Mouse (Mus musculus): ENCODE measurements around the gene Ywhab. TPM values are rescaled to one million over a fixed set of nuclear protein-coding genes. Genes with fewer than 3 reads are reported as not detected.

Ywhab gene
- total RNA-seq, 2 experiments from 2014 or later = 39.3 to 42.4 TPM

- DNase-seq (ENCODE audit: low spot score) = no peak
These were observed 13.3 kb downstream of the Ywhab start for GRCm38 (mm10) chr2:164007987-164008545.

- no peak for DNase-seq (ENCODE audit: low spot score)
These were observed 14.5 kb downstream of the Ywhab start for GRCm38 (mm10) chr2:164009227-164009626.

- no peak for DNase-seq (ENCODE audit: low spot score)
These were observed 15.7 kb downstream of the Ywhab start for GRCm38 (mm10) chr2:164010496-164010895.

- no peak for DNase-seq (ENCODE audit: low spot score)
These were observed 16.2 kb downstream of the Ywhab start for GRCm38 (mm10) chr2:164010944-164011343.

- DNase-seq (ENCODE audit: low spot score) = no peak
These were observed 20.5 kb downstream of the Ywhab start for GRCm38 (mm10) chr2:164015304-164015703.

- no peak for DNase-seq (ENCODE audit: low spot score)
These were observed 24.1 kb downstream of the Ywhab start for GRCm38 (mm10) chr2:164018910-164019309.

GRCm38 (mm10) chr2:164019943-164020342, 25.2 kb downstream of the Ywhab start:
- no peak for DNase-seq (ENCODE audit: low spot score)

- DNase-seq (ENCODE audit: low spot score) = no peak
These were observed 27.3 kb downstream of the Ywhab start for GRCm38 (mm10) chr2:164022104-164022503.

- DNase-seq (ENCODE audit: low spot score) = no peak
These were observed 30.4 kb downstream of the Ywhab start, which contains the start of gene Pabpc1l for GRCm38 (mm10) chr2:164025150-164025549. Pabpc1l (plus strand) TSS chr2:164025450.

GRCm38 (mm10) chr2:164031147-164031546, 36.4 kb downstream of the Ywhab start:
- no peak for DNase-seq (ENCODE audit: low spot score)

GRCm38 (mm10) chr2:164032973-164033372, 38.2 kb downstream of the Ywhab start:
- DNase-seq (ENCODE audit: low spot score) = no peak

GRCm38 (mm10) chr2:164036520-164037019, 41.8 kb downstream of the Ywhab start:
- DNase-seq (ENCODE audit: low spot score) = no peak

- no peak for DNase-seq (ENCODE audit: low spot score)
These were observed 43.8 kb downstream of the Ywhab start for GRCm38 (mm10) chr2:164038407-164039028.

- no peak for DNase-seq (ENCODE audit: low spot score)
These were observed 46.2 kb downstream of the Ywhab start for GRCm38 (mm10) chr2:164040949-164041348.

GRCm38 (mm10) chr2:164041523-164041922, 46.8 kb downstream of the Ywhab start:
- DNase-seq (ENCODE audit: low spot score) = no peak

GRCm38 (mm10) chr2:164047197-164047690, 52.5 kb downstream of the Ywhab start:
- no peak for DNase-seq (ENCODE audit: low spot score)

- peak; percentile 56 for DNase-seq (ENCODE audit: low spot score)
These were observed 59.0 kb downstream of the Ywhab start for GRCm38 (mm10) chr2:164053767-164054166.

GRCm38 (mm10) chr2:164054671-164055070, 59.9 kb downstream of the Ywhab start:
- no peak for DNase-seq (ENCODE audit: low spot score)

GRCm38 (mm10) chr2:164059634-164060235, 65.0 kb downstream of the Ywhab start:
- DNase-seq (ENCODE audit: low spot score) = no peak
